Mouse (Mus musculus): ENCODE measurements around the gene Tbcb.
"Not testable (repeated sequence)": the region's sequence is repeated elsewhere in the genome, so short reads cannot be mapped to it uniquely, and the experiment has no call there.

Gene Tbcb

GRCm38 (mm10) chr7:30193581-30194100 is 38.4 kb downstream of the Tbcb start:
- DNase-seq (ENCODE audit: inconsistent ontology term), result peak; percentile 87

GRCm38 (mm10) chr7:30193013-30193412 is 39.1 kb downstream of the Tbcb start:
- peak; percentile 35 for DNase-seq (ENCODE audit: inconsistent ontology term)

GRCm38 (mm10) chr7:30192088-30192487 is 40.0 kb downstream of the Tbcb start:
- no peak for DNase-seq (ENCODE audit: inconsistent ontology term)

GRCm38 (mm10) chr7:30189116-30189491 is 43.0 kb downstream of the Tbcb start:
- DNase-seq (ENCODE audit: inconsistent ontology term), result no peak

GRCm38 (mm10) chr7:30188344-30189115 is 43.5 kb downstream of the Tbcb start:
- DNase-seq (ENCODE audit: inconsistent ontology term), result no peak

- no peak for DNase-seq (ENCODE audit: inconsistent ontology term)
Measured at GRCm38 (mm10) chr7:30184641-30185348, 47.3 kb downstream of the Tbcb start.

- peak; percentile 94 for DNase-seq (ENCODE audit: inconsistent ontology term)
Measured at GRCm38 (mm10) chr7:30183879-30184289, 48.2 kb downstream of the Tbcb start, which contains the start of gene Cox7a1. Gene Cox7a1, plus strand, starts transcription at chr7:30184144.

- DNase-seq (ENCODE audit: inconsistent ontology term), result not testable (repeated sequence)
Measured at GRCm38 (mm10) chr7:30183189-30183588, 48.9 kb downstream of the Tbcb start.

GRCm38 (mm10) chr7:30181929-30182328 is 50.1 kb downstream of the Tbcb start:
- DNase-seq (ENCODE audit: inconsistent ontology term), result not testable (repeated sequence)

GRCm38 (mm10) chr7:30181308-30181707 is 50.8 kb downstream of the Tbcb start:
- DNase-seq (ENCODE audit: inconsistent ontology term), result peak; percentile 27

GRCm38 (mm10) chr7:30178256-30178655 is 53.8 kb downstream of the Tbcb start:
- no peak for DNase-seq (ENCODE audit: inconsistent ontology term)

GRCm38 (mm10) chr7:30176474-30176873 is 55.6 kb downstream of the Tbcb start:
- no peak for DNase-seq (ENCODE audit: inconsistent ontology term)

Data from Muller cell, postnatal 12 days (primary cell).